Mouse (Mus musculus): ENCODE data around the gene Zfp953.
"Not testable (repeated sequence)": the region's sequence is repeated elsewhere in the genome, so short reads cannot be mapped to it uniquely, and the experiment has no call there.

Zfp953 gene

GRCm38 (mm10) chr13:67360131-67360744 is at the start of gene Zfp953, which contains the start of gene Gm28044:
Gene Zfp953, minus strand, starts transcription at chr13:67360605.
Gene Gm28044, minus strand, starts transcription at chr13:67360536.
- DNase-seq (ENCODE audit: extremely low read depth, low read depth), result peak; percentile 86

GRCm38 (mm10) chr13:67399183-67399903 is 38.9 kb upstream of the Zfp953 start, which contains the start of gene Zfp429:
Gene Zfp429, minus strand, starts transcription at chr13:67399819.
- not testable (repeated sequence) for DNase-seq (ENCODE audit: extremely low read depth, low read depth)

GRCm38 (mm10) chr13:67376255-67376654 is 15.8 kb upstream of the Zfp953 start:
- not testable (repeated sequence) for DNase-seq (ENCODE audit: extremely low read depth, low read depth)

GRCm38 (mm10) chr13:67375050-67375911 is 14.9 kb upstream of the Zfp953 start, which contains the start of the genes Gm28041 and Zfp456:
Gene Gm28041, minus strand, starts transcription at chr13:67375733.
Gene Zfp456, minus strand, starts transcription at chr13:67375810.
- DNase-seq (ENCODE audit: extremely low read depth, low read depth), result peak; percentile 76

- no peak for DNase-seq (ENCODE audit: extremely low read depth, low read depth)
Measured at GRCm38 (mm10) chr13:67351854-67352253, 8.6 kb downstream of the Zfp953 start.

GRCm38 (mm10) chr13:67343422-67343821 is 17.0 kb downstream of the Zfp953 start:
- DNase-seq (ENCODE audit: extremely low read depth, low read depth), result no peak

- DNase-seq (ENCODE audit: extremely low read depth, low read depth), result no peak
Measured at GRCm38 (mm10) chr13:67332877-67333276, 27.5 kb downstream of the Zfp953 start.

GRCm38 (mm10) chr13:67332019-67332724 is 28.2 kb downstream of the Zfp953 start, which contains the start of gene Zfp595:
Gene Zfp595, minus strand, starts transcription at chr13:67332570.
- no peak for DNase-seq (ENCODE audit: extremely low read depth, low read depth)

GRCm38 (mm10) chr13:67306718-67307117 is 53.7 kb downstream of the Zfp953 start:
- DNase-seq (ENCODE audit: extremely low read depth, low read depth), result no peak

- DNase-seq (ENCODE audit: extremely low read depth, low read depth), result peak; percentile 80
Measured at GRCm38 (mm10) chr13:67305822-67306672, 54.4 kb downstream of the Zfp953 start, which contains the start of gene Zfp457. Gene Zfp457, minus strand, starts transcription at chr13:67306485.

All from MEL-GATA-1-ER (cell line).